26 mouse cellular contexts compared by ENCODE assay signal in genomic region chr11:26601571-26602175, GRCm38 (mm10). TPM values are rescaled to one million over a fixed set of nuclear protein-coding genes. Genes with fewer than 3 reads are reported as not detected.
A peak's percentile ranks its signal among the peaks of the same experiment; 100 is the strongest.
DNase-seq lines count a peak whose midpoint lies in the region; ATAC-seq lines count a peak whose summit lies in the region.
"Had no signal": no experiment of that assay in that cellular context is flagged by ENCODE, and none has a peak within 500 bp of the region (broad histone marks: within the 10 kb centered on the region; RNA-seq: fewer than 3 reads in every experiment).

No protein-coding gene starts in this region.

- DNase-seq in A20 (ENCODE audit: low read depth, low spot score) = peak; percentile 56
- DNase-seq in CD4-positive, CD25-positive, alpha-beta regulatory T cell, adult 2 months (ENCODE audit: low read depth, low spot score) = peak; percentile 13
- peak; percentile 20 for DNase-seq in brain, adult 2 months (ENCODE audit: low read depth, low spot score)
- no peak for DNase-seq in frontal cortex, postnatal 25 days (ENCODE audit: low spot score in 2 of 2)
- no peak for DNase-seq in adipocyte (ENCODE audit: low spot score)
- no peak for DNase-seq in embryo, embryonic 11 days
- DNase-seq: adrenal gland, postnatal 14 days; cerebellum, adult 11 months; cerebellum, adult 9-11 months; gastrocnemius, adult 2 months; heart, postnatal 14 days; kidney, adult 2 months; lung, adult 2 months; lung, postnatal 14 days; midbrain, embryonic 14.5 days; right cerebral cortex, postnatal 14 days; spleen, adult 18-20 months; thymus, postnatal 14 days had no signal

- 0 out of 2 replicates have a peak, but pooled peaks have one; percentile 25 for ATAC-seq in megakaryocyte progenitor cell, adult 5-6 weeks (replicated peaks; ENCODE audit: poor library complexity)
- ATAC-seq: forebrain, embryonic 15.5 days had no signal

RNA-seq across cellular contexts. Expression of gene Vrk2, which starts 7.9 kb away (rescaled TPM):
- 43.1 and 45.1 TPM in 2 replicates for total RNA-seq in megakaryocyte progenitor cell, adult 5-6 weeks (2015)
- total RNA-seq in megakaryocyte progenitor cell, adult 5-6 weeks (2017) = 39.1 and 45.4 TPM in 2 replicates

RNA-seq across cellular contexts. Expression of gene Gm6899, which starts 8.6 kb away (rescaled TPM):
- total RNA-seq in megakaryocyte progenitor cell, adult 5-6 weeks (2015) = not detected in 2 replicates
- not detected in 2 replicates for total RNA-seq in megakaryocyte progenitor cell, adult 5-6 weeks (2017)
- total RNA-seq: adrenal gland, postnatal 14 days; common myeloid progenitor, adult 5-6 weeks; gastrocnemius, adult 2 months; heart, adult 18-20 months; heart, postnatal 14 days; layer of hippocampus, postnatal 10 days; left cerebral cortex, adult 8-10 months; megakaryocyte-erythroid progenitor cell, adult 5-6 weeks; MEL had no signal

Comparison
In these comparisons a context has a peak if more than half of its experiments do, and no peak if none do; other contexts are left out.
1. DNase-seq: peak in A20 (single experiment), CD4-positive, CD25-positive, alpha-beta regulatory T cell, adult 2 months (single experiment) and brain, adult 2 months (single experiment); none in frontal cortex, postnatal 25 days (0 of 2), adipocyte (single experiment) and embryo, embryonic 11 days (single experiment).